Mouse (Mus musculus): Measurements from ENCODE around the gene Gm20503. TPM values are rescaled to one million over a fixed set of nuclear protein-coding genes. Genes with fewer than 3 reads are reported as not detected.

Gene Gm20503
- total RNA-seq (2021) = 1 to 10 TPM; 4.2 to 4.4 TPM
- long read RNA-seq, experiment 1, partial matches to known transcripts = 0 of 2 reads
- long read RNA-seq, experiment 1, other reads (novel, unspliced or antisense) = 2 of 2 reads
- long read RNA-seq, experiment 2, partial matches to known transcripts = 0 of 4 reads
- long read RNA-seq, experiment 2, other reads (novel, unspliced or antisense) = 4 of 4 reads

- peak; percentile 92 to 96 for DNase-seq
Measured at GRCm38 (mm10) chr4:59002948-59003805, at the start of gene Gm20503. Gene Gm20503, plus strand, starts transcription at chr4:59003210.

- no peak for DNase-seq
Measured at GRCm38 (mm10) chr4:58961719-58962118, 41.3 kb upstream of the Gm20503 start.

GRCm38 (mm10) chr4:58963271-58963670, 39.7 kb upstream of the Gm20503 start:
- no peak for DNase-seq

GRCm38 (mm10) chr4:58965136-58965535, 37.9 kb upstream of the Gm20503 start:
- peak in 1 of 2 experiments; percentile 13 for DNase-seq

GRCm38 (mm10) chr4:58970678-58971077, 32.3 kb upstream of the Gm20503 start:
- no peak for DNase-seq

- no peak for DNase-seq
Measured at GRCm38 (mm10) chr4:58975711-58976110, 27.3 kb upstream of the Gm20503 start.

GRCm38 (mm10) chr4:58981421-58981820, 21.6 kb upstream of the Gm20503 start:
- no peak for DNase-seq

GRCm38 (mm10) chr4:58982806-58983205, 20.2 kb upstream of the Gm20503 start:
- DNase-seq = no peak

- peak; percentile 60 to 90 for DNase-seq
Measured at GRCm38 (mm10) chr4:58985157-58985648, 17.8 kb upstream of the Gm20503 start.

- peak; percentile 87 to 89 for DNase-seq
Measured at GRCm38 (mm10) chr4:58986540-58987190, 16.3 kb upstream of the Gm20503 start, which contains the start of gene Ptgr1. Gene Ptgr1, minus strand, starts transcription at chr4:58987119.

- no peak for DNase-seq
Measured at GRCm38 (mm10) chr4:58989303-58989898, 13.6 kb upstream of the Gm20503 start.

- DNase-seq = no peak
Measured at GRCm38 (mm10) chr4:58990609-58991434, 12.2 kb upstream of the Gm20503 start.

- DNase-seq = no peak
Measured at GRCm38 (mm10) chr4:58992195-58992594, 10.8 kb upstream of the Gm20503 start.

- DNase-seq = no peak
Measured at GRCm38 (mm10) chr4:58994762-58995161, 8.2 kb upstream of the Gm20503 start, which contains the start of gene Dnajc25. Gene Dnajc25, plus strand, starts transcription at chr4:58995062.

GRCm38 (mm10) chr4:58995251-58995693, 7.7 kb upstream of the Gm20503 start:
- no peak for DNase-seq

- DNase-seq = no peak
Measured at GRCm38 (mm10) chr4:58997081-58997480, 5.9 kb upstream of the Gm20503 start.

- no peak for DNase-seq
Measured at GRCm38 (mm10) chr4:58998688-58999087, 4.3 kb upstream of the Gm20503 start.

- peak; percentile 73 to 86 for DNase-seq
Measured at GRCm38 (mm10) chr4:58999686-59000085, 3.3 kb upstream of the Gm20503 start.

GRCm38 (mm10) chr4:59000614-59001013, 2.4 kb upstream of the Gm20503 start:
- DNase-seq = no peak

GRCm38 (mm10) chr4:59003806-59004200, 793 bp downstream of the Gm20503 start:
- DNase-seq = no peak

GRCm38 (mm10) chr4:59006211-59006610, 3.2 kb downstream of the Gm20503 start:
- no peak for DNase-seq
